Mouse (Mus musculus): ENCODE results near the gene Ybey. TPM values are rescaled to one million over a fixed set of nuclear protein-coding genes. Genes with fewer than 3 reads are reported as not detected.

The Ybey gene
- total and polyA plus RNA-seq, 3 experiments: 3.0 to 5.2 (median 4.4) TPM

DNA sequence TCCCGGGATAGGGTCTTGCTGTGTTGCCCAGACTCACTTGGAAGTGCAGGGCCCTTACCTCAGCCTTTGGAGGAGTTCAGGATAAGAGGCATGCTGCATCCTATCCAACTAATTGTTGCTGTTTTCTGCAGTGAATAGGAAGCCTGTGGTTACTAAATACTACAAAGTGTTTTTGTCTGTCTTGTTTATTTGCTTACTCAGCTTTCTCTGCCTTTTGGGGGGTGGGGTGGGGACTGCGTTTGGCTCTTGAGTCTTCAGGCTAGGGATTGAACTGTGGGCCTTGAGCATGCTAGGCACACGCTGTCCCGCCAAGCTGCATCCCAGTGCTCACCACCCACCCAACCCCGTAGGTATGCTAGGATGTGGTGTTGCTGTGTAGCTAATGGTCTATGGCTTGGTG is 4.8 kb upstream of the Ybey start:
- no peaks in the 10 kb centered on the region for H3K27me3 ChIP-seq (replicated peaks)
- H3K9me3 ChIP-seq (replicated peaks; ENCODE audit: low read length): no peaks in the 10 kb centered on the region
- in situ Hi-C loops (cut with MboI; ENCODE audit: low pct_ligation_motif_present, low pct_unique_long_range_greater_than_20kb, low sequenced_read_pairs): loop anchor here (10.0 kb wide), 1 partner anchor 61 kb away; the partner anchor contains the start of gene Lss
- no peak overlapping the region for H3K4me2 ChIP-seq (ENCODE audit: insufficient read depth, low read depth, poor library complexity, severe bottlenecking)
- H3K4me3 ChIP-seq (replicated peaks in 1 of 3; ENCODE audit: low read depth in 2 of 3, low read length in 2 of 3, poor library complexity in 1 of 3): no peak overlapping the region
- dilution Hi-C loops (cut with MboI; ENCODE audit: extremely low pct_ligation_motif_present, extremely low pct_unique_long_range_greater_than_20kb, low sequenced_read_pairs): no loop called here
- peaks cover 60 to 81% of the 10 kb centered on the region in 2 experiments for H3K36me3 ChIP-seq (replicated peaks in 1 of 2; ENCODE audit: control insufficient read depth in 1 of 2, insufficient read depth in 1 of 2, low read length in 1 of 2)
- H3K9ac ChIP-seq (ENCODE audit: insufficient read depth, low read depth): no peak overlapping the region
- H3K79me2 ChIP-seq (replicated peaks; ENCODE audit: control insufficient read depth, extremely low read depth, insufficient read depth, poor library complexity, severe bottlenecking): peaks cover 18% of the 10 kb centered on the region
- no peak for DNase-seq (ENCODE audit: extremely low read depth)
- no peak overlapping the region for H3K27ac ChIP-seq (ENCODE audit: insufficient read depth, low read depth)
- H3K4me1 ChIP-seq (ENCODE audit: control insufficient read depth in 1 of 2, insufficient read depth in 2 of 2): peaks cover 0 to 23% of the 10 kb centered on the region in 2 experiments; a peak in 2 of 4 replicates
- TF ChIP-seq MAFK (IDR thresholded peaks at IDR 0.05; ENCODE audit: insufficient replicate concordance, low read length): peak; percentile 57; the same call in 1 of the 2 replicates
- TF ChIP-seq ZC3H11A (IDR thresholded peaks at IDR 0.05; ENCODE audit: low read depth, low read length): no peak

DNA sequence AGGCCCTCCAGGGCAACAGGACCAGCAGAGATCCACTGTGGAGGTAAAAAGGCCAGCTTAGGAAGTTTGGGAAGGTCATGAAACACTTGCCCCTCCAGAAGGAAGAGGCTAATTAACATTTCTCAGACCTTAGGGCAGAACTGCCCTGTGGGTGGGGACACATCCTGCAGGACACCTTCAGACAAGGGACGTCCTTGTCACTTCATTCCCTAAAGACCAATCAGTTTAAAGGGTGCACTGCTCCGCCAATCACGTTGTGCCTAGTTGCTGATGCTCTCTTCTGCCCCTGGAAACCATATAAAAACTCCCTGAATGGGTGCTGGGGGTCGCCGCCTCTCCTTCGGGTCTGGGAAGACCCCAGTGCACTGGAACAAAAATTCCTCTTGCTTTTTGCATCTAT is 6.2 kb downstream of the Ybey start:
- TF ChIP-seq ELF1 (IDR thresholded peaks at IDR 0.05; ENCODE audit: low read depth, low read length): no peak
- TF ChIP-seq ZMIZ1 (IDR thresholded peaks at IDR 0.05; ENCODE audit: low read depth, low read length): no peak
- TF ChIP-seq RCOR1 (conservative IDR thresholded peaks at IDR 0.05; ENCODE audit: low read depth, low read length): no peak
- no peak for TF ChIP-seq USF2 (conservative IDR thresholded peaks at IDR 0.05; ENCODE audit: low read depth, low read length)
- no peak for TF ChIP-seq GABPA (IDR thresholded peaks at IDR 0.05; ENCODE audit: insufficient replicate concordance, low read depth, low read length)
- no peak for TF ChIP-seq HCFC1 (IDR thresholded peaks at IDR 0.05; ENCODE audit: low read depth, low read length)
- no peak for TF ChIP-seq ETS1 (conservative IDR thresholded peaks at IDR 0.05; ENCODE audit: low read depth, low read length)
- TF ChIP-seq MAFK (IDR thresholded peaks at IDR 0.05; ENCODE audit: insufficient replicate concordance, low read length): no peak
- no peak for TF ChIP-seq UBTF (IDR thresholded peaks at IDR 0.05; ENCODE audit: low read depth, low read length)
- TF ChIP-seq RAD21 (IDR thresholded peaks at IDR 0.05; ENCODE audit: low read depth, low read length): no peak
- no peak for TF ChIP-seq TBP (conservative IDR thresholded peaks at IDR 0.05; ENCODE audit: low read depth, low read length)
- TF ChIP-seq POLR2A (IDR thresholded peaks at IDR 0.05; ENCODE audit: low read depth, low read length): no peak
- no peak for TF ChIP-seq NRF1 (IDR thresholded peaks at IDR 0.05; ENCODE audit: low read depth, low read length)
- TF ChIP-seq MAX (IDR thresholded peaks at IDR 0.05; ENCODE audit: low read length): no peak
- no peak for TF ChIP-seq MYC (IDR thresholded peaks at IDR 0.05; ENCODE audit: low read depth, low read length)
- no peaks in the 10 kb centered on the region for H3K27me3 ChIP-seq (replicated peaks)
- H3K4me2 ChIP-seq (ENCODE audit: insufficient read depth, low read depth, poor library complexity, severe bottlenecking): no peak overlapping the region
- H3K4me1 ChIP-seq (ENCODE audit: control insufficient read depth in 1 of 2, insufficient read depth in 2 of 2): peaks cover 0 to 4% of the 10 kb centered on the region in 2 experiments; a peak in 2 of 4 replicates
- no peak overlapping the region for H3K4me3 ChIP-seq (replicated peaks in 1 of 3; ENCODE audit: low read depth in 2 of 3, low read length in 2 of 3, poor library complexity in 1 of 3)
- peaks cover 0 to 52% of the 10 kb centered on the region in 2 experiments for H3K36me3 ChIP-seq (replicated peaks in 1 of 2; ENCODE audit: control insufficient read depth in 1 of 2, insufficient read depth in 1 of 2, low read length in 1 of 2)
- no peak overlapping the region for H3K27ac ChIP-seq (ENCODE audit: insufficient read depth, low read depth)
- H3K9me3 ChIP-seq (replicated peaks; ENCODE audit: low read length): peaks cover 14% of the 10 kb centered on the region
- no peak for DNase-seq (ENCODE audit: extremely low read depth)
- H3K79me2 ChIP-seq (replicated peaks; ENCODE audit: control insufficient read depth, extremely low read depth, insufficient read depth, poor library complexity, severe bottlenecking): no peaks in the 10 kb centered on the region
- in situ Hi-C loops (cut with MboI; ENCODE audit: low pct_ligation_motif_present, low pct_unique_long_range_greater_than_20kb, low sequenced_read_pairs) (loop anchor here (5.0 kb wide), 1 partner anchor 270 kb away; no protein-coding TSS in a partner anchor), dilution Hi-C loops (cut with MboI; ENCODE audit: extremely low pct_ligation_motif_present, extremely low pct_unique_long_range_greater_than_20kb, low sequenced_read_pairs) (no loop called here)
- no peak overlapping the region for H3K9ac ChIP-seq (ENCODE audit: insufficient read depth, low read depth)

Data from CH12.LX (cell line).